Mouse (Mus musculus): ENCODE measurements around the gene Ripor2.

- no peak for TF ChIP-seq POLR2A (IDR thresholded peaks at IDR 0.05; ENCODE audit: borderline replicate concordance, extremely low read depth, insufficient read depth, insufficient read length, poor library complexity, severe bottlenecking)
- no peak for TF ChIP-seq CTCF (IDR thresholded peaks at IDR 0.05; ENCODE audit: borderline replicate concordance, extremely low read depth, insufficient read depth, insufficient read length)
Observed at GRCm38 (mm10) chr13:24761083-24761402, 179.1 kb downstream of the Ripor2 start.
